Mouse (Mus musculus): ENCODE data around the gene Lhfp. TPM values are rescaled to one million over a fixed set of nuclear protein-coding genes. Genes with fewer than 3 reads are reported as not detected.

Gene Lhfp
- total RNA-seq, 2 experiments from 2014 or later: not detected

DNA sequence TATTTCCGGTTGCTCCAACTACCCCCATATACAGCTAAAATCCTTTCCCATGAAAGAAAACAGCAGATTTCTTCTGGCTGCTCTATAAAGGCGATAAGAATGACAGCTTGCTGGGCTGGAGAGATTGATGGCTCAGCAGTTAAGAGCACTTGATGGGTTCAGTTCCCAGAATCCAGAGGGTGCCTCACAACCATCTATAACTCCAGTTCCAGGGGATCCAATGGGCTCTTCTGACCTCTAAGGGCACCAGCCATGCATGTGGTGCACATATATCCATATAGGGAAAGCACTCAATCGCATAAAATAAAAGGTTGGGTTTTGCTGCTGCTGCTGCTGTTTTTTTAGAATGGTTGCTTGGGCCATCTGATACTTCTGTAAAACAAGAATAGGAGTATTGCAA, 251.1 kb downstream of the Lhfp start:
- no peak for ATAC-seq (replicated peaks; ENCODE audit: low FRiP score, low TSS enrichment, poor library complexity, severe bottlenecking)

DNA sequence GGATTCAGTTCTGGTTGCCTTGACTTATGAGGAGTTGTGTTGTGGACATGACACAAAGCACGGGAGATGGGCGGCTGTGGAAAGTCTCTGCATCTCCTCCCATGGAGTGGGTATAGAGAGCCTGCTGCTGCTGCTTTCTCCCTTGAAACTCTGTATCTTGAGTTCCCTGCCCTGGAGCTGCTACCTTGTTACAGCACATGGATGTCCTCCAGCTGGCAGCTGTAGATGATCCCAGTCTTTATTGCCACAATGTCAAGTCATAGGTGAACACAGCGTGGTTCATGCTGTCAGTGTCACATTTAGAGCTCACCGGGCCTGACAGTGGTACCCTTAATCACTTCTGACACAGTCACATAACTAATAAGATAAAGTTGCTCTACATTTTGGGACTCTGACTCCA, 251.7 kb downstream of the Lhfp start:
- ATAC-seq (replicated peaks; ENCODE audit: low FRiP score, low TSS enrichment, poor library complexity, severe bottlenecking): no peak

DNA sequence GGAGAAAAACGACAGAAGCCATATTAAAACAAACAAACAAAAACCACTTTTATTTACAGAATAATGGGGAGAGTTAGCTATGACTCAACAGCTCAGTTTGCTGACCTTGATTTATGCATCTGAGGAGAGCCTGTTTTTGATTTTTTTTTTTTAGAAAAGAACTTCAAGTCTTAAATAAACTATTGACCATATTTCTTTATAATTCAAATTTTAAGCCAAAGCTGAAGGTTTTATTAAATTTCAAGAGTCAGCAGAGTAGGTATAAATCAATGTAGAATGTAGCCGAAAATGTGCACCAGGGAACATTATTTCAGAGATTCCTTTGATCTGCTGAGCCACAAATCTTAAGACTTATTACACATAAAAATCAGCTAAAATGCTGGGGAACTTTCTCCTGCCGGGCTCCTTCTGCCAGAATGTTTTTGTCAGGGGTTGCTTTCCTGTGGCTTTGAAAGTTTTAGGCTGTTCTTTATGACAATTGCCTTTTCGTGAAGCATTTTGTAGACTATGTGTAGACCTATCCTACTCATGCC, 252.6 kb downstream of the Lhfp start:
- no peak for ATAC-seq (replicated peaks; ENCODE audit: low FRiP score, low TSS enrichment, poor library complexity, severe bottlenecking)

DNA sequence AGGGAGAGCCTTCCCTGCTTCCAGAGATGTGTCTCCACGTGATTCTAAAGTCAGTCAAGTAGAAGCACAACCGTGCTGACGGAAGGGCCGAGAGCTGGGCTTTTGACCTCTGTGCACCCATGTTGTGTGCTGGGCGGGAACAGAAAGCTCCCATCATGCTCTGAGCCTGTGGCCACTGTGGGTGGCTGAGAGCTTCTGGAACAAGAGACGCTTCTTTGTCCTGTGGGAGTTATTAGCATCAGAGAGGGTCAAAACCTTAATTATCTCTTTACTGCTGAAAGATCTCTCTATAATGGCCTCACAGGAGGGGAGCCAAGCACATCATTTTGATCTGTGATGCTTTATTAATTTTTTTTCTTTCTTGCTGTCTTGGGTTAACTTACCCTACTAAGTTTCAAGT, 253.5 kb downstream of the Lhfp start:
- ATAC-seq (replicated peaks; ENCODE audit: low FRiP score, low TSS enrichment, poor library complexity, severe bottlenecking): no peak

DNA sequence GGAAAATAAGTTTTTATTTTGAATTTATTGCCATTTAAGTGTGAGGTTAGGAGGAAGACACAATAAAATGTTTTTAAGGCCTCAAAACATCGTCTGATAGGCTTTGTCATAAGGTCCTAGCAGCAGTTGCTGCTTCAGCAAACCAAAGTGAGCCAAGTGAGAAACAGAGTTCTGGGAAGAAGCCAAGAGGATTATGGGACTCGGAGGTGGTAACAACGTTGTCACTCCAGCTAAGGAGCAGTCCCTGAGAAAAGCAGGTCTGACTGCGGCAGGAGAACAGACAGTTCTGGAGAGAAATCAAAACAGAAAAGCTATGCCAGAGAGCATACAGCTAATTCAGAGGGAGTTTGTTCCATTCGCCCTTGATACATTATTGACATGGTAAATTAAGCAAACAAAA, 260.5 kb downstream of the Lhfp start:
- no peak for ATAC-seq (replicated peaks; ENCODE audit: low FRiP score, low TSS enrichment, poor library complexity, severe bottlenecking)

DNA sequence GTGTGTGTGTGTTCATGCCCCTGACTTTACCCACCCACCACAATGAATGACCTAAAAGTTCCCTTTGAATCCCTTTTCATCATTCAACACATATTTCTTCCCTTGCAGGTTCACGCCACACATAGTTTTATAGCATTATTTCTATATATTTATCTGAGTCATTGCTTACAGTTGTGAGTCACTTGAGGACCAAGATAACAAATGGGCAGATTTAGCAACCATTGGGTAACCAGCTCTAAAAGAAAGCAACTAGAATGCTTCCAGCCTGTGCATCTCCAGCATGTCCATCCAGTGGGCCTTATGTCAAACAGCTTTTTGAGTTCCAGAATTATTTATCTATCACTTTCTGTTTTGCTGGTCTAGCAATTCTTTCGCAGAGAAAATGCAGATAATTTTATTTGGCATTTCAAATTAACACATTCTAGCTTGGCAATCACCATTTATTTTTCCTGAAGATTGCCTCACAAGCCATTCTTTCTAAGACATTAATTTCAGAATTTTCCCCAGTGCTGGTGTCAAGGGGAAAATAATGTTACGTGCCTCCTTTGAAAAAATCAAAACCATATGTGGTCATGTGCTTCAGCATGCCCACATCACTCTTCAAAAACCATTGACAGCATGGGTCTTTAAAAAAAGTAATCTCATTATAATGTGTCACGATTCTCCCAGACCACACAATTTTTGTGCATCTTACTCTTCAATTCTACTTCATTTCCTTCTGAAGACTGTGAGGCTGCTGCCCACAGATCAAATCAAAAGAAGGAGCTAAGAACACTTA, 263.0 kb downstream of the Lhfp start:
- no peak for ATAC-seq (replicated peaks; ENCODE audit: low FRiP score, low TSS enrichment, poor library complexity, severe bottlenecking)

DNA sequence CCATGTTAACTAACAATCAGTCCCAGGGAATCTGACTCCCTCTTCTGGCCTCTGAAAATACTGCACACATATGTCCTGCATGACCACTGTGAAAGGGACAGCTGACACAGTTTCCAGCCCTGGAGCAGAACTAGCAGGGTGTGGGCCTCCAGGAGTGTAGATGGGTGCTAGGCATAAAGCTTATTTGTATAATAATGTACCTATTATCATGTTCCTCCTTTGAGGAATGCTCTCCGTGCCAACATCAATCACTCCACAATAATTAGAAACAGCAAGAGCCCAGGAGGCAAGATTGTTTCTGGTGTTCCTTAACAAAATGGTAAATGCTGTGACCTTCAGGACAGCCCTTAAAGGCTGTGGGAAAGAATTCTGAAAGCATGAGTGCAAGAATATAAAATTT, 264.5 kb downstream of the Lhfp start:
- no peak for ATAC-seq (replicated peaks; ENCODE audit: low FRiP score, low TSS enrichment, poor library complexity, severe bottlenecking)

DNA sequence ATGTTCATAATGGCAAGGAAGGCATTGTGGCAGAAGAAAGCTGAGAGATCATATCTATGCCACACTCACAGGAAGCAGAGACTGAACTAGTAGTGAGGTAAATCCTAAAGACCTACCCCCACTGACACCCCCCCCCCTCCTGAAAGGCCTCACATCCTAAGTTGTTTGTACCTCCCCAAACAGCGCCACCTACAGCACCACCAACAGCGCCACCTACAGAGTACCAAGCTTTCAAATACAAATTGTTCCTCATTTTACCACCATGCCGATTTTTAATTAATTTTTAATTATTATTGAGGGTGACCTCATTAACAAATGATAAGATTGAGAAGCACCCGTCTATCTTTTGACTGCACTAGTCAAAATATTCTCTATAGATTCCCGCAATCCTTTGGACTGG, 267.3 kb downstream of the Lhfp start:
- no peak for ATAC-seq (replicated peaks; ENCODE audit: low FRiP score, low TSS enrichment, poor library complexity, severe bottlenecking)

DNA sequence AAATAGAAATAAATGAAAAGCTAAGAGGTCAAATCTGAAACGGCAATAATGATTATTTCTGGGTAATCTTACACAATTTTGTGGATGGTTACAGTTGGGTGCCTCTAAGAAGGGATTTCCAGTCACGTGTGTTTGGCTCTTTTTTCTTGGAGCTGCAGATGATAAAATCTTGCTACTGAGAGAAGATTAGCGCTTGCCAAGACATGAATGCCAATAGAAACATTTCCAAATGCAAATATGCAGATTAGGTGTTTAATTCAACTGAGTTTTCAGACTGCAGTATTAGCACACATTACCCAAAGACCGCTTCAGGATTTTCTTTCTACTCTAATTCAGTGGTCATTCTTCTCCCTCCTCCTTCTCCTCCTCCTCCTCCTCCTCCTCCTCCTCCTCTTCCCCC, 268.8 kb downstream of the Lhfp start:
- ATAC-seq (replicated peaks; ENCODE audit: low FRiP score, low TSS enrichment, poor library complexity, severe bottlenecking): no peak

DNA sequence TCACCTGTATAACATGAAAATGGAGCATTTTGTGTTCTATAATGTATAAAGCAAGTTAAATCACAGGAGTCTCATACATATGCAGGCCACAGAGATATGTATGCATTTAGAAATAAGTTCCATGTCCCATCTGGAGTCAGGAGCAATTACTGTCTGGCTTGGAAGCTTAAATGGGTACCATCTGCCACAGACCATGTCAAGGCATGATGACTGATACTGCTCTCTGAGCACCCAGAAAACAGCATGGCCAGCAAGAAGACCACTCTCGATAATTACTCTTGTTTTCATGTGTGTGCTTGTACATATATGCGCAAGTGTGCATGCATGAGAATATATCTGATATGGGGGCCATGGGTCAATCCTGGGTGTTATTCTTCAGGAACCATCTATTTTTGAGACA, 269.3 kb downstream of the Lhfp start:
- no peak for ATAC-seq (replicated peaks; ENCODE audit: low FRiP score, low TSS enrichment, poor library complexity, severe bottlenecking)

Other genes starting within 250 kb of the Lhfp start
- gene Cog6, start 24.3 kb upstream of the Lhfp start, total RNA-seq (2014; fragmentation: Nextera tagmentation): 18.5 and 24.7 TPM in 2 replicates
- gene Cog6, start 24.3 kb upstream of the Lhfp start, total RNA-seq (2017): 35.5 and 46.9 TPM in 2 replicates